Mouse (Mus musculus): ENCODE measurements around the gene Smim9. TPM values are rescaled to one million over a fixed set of nuclear protein-coding genes. Genes with fewer than 3 reads are reported as not detected.
"Not testable (repeated sequence)": the region's sequence is repeated elsewhere in the genome, so short reads cannot be mapped to it uniquely, and the experiment has no call there.

Smim9 gene
- 4.2 and 7.7 TPM in 2 replicates for polyA plus RNA-seq (2012; rRNA removed)

DNA sequence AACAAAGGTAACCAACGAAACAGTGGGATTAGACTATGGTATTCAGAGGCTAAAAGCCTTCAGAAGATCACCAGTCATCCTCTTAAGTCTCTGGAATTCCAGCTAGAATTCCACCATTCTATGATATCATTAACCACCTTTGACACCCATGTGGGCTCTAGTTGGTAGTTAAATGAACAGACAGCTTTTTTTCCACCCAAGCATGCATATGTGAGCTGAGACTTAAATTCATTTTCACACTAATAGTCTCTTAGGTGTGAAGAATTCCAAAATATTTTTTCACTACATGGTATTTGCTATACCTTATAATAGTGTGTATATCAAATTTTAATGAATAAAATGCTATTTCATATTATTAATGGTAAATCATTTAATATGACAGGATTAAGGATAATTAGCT lies at the start of gene Smim9:
Gene Smim9, minus strand, starts transcription at position 101 of the 400 bp plus-strand sequence.
- H3K4me1 ChIP-seq (ENCODE audit: control insufficient read depth, insufficient read depth, low read length), result no peaks in the 10 kb centered on the region
- no peaks in the 10 kb centered on the region for H3K36me3 ChIP-seq (ENCODE audit: control insufficient read depth, insufficient read depth, low read length)
- H3K27ac ChIP-seq (ENCODE audit: control insufficient read depth, insufficient read depth, low read depth, low read length), result no peak within 1 kb of the TSS
- H3K27me3 ChIP-seq (ENCODE audit: control insufficient read depth, insufficient read depth, low read length), result no peaks in the 10 kb centered on the region
- no peak within 1 kb of the TSS for H3K4me3 ChIP-seq (ENCODE audit: control insufficient read depth, low read depth, low read length)
- TF ChIP-seq CTCF (IDR thresholded peaks at IDR 0.05; ENCODE audit: control insufficient read depth, insufficient read depth, insufficient replicate concordance, low read depth, low read length), result no peak

GRCm38 (mm10) chrX:75155576-75156243 lies 7.9 kb downstream of the Smim9 start:
- H3K4me1 ChIP-seq (ENCODE audit: control insufficient read depth, insufficient read depth, low read length), result no peaks in the 10 kb centered on the region
- no peaks in the 10 kb centered on the region for H3K27me3 ChIP-seq (ENCODE audit: control insufficient read depth, insufficient read depth, low read length)
- H3K4me3 ChIP-seq (ENCODE audit: control insufficient read depth, low read depth, low read length), result peak overlapping the region; percentile 59
- no peak overlapping the region for H3K27ac ChIP-seq (ENCODE audit: control insufficient read depth, insufficient read depth, low read depth, low read length)
- no peaks in the 10 kb centered on the region for H3K36me3 ChIP-seq (ENCODE audit: control insufficient read depth, insufficient read depth, low read length)
- no peak for TF ChIP-seq CTCF (IDR thresholded peaks at IDR 0.05; ENCODE audit: control insufficient read depth, insufficient read depth, insufficient replicate concordance, low read depth, low read length)
- TF ChIP-seq POLR2A (IDR thresholded peaks at IDR 0.05; ENCODE audit: control insufficient read depth, low read depth, low read length), result no peak

DNA sequence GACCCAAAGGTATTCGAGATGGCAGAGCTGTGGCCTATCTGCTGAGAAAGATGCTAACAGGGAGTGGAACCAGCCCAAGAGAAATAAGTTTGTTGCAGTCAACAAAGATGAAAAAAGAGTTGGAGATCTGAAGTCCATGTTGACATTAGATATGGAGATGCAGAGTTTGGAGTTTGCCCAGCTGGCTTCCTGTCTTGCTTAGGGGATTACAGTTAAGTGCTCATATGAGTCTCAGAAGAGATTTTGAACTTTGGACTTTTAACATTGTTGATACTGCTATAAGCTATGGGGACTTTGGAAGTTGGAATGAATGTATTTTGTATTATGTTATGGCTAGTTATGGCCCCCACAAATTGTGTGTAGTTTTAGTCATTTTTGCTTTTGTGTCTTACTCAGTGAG lies 11.3 kb downstream of the Smim9 start:
- Histone ChIP-seq H3K4me1 (ENCODE audit: control insufficient read depth, insufficient read depth, low read length) (no peaks in the 10 kb centered on the region), H3K27me3 (ENCODE audit: control insufficient read depth, insufficient read depth, low read length) (no peaks in the 10 kb centered on the region), H3K4me3 (ENCODE audit: control insufficient read depth, low read depth, low read length) (no peak overlapping the region), H3K27ac (ENCODE audit: control insufficient read depth, insufficient read depth, low read depth, low read length) (no peak overlapping the region), H3K36me3 (ENCODE audit: control insufficient read depth, insufficient read depth, low read length) (no peaks in the 10 kb centered on the region)
- no peak for TF ChIP-seq CTCF (IDR thresholded peaks at IDR 0.05; ENCODE audit: control insufficient read depth, insufficient read depth, insufficient replicate concordance, low read depth, low read length)
- no peak for TF ChIP-seq POLR2A (IDR thresholded peaks at IDR 0.05; ENCODE audit: control insufficient read depth, low read depth, low read length)

DNA sequence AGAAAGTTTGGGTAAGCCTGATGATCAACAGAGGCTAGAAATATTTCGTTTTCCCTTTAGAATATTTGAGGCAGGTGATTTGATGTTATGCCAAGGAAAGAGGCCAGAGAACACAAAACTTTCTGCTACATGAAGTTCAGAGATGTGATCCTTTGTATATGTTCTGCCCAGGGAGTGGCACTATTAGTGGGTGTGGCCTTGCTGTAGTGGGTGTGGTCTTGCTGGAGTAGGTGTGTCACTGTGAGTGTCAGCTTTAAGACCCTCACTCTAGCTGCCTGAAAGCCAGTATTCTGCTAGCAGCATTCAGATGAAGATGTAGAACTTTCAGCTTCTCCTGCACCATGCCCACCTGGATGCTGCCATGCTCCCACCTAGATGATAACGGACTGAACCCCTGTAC lies 13.3 kb downstream of the Smim9 start:
- TF ChIP-seq POLR2A (IDR thresholded peaks at IDR 0.05; ENCODE audit: control insufficient read depth, low read depth, low read length) (no peak), CTCF (IDR thresholded peaks at IDR 0.05; ENCODE audit: control insufficient read depth, insufficient read depth, insufficient replicate concordance, low read depth, low read length) (no peak)
- H3K27ac ChIP-seq (ENCODE audit: control insufficient read depth, insufficient read depth, low read depth, low read length), result no peak overlapping the region
- no peaks in the 10 kb centered on the region for H3K36me3 ChIP-seq (ENCODE audit: control insufficient read depth, insufficient read depth, low read length)

DNA sequence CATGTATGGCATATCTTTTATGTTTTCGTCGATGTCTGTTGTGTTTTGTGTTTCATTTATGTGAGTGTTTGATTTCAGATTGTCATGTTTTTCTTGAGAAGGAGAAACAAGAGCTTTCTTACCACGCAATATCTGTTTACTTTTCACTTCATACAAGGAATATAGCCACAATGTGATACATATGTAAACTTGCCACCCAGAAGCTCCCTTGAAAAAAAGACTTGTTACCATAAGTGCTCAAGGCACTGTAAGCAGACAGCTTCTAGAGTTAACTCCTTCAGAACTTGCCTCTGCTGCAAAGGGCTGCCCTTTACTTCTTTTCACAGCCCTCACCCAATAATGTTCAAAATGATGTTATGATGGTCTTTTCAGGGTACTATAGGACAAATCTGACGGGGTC lies 15.2 kb downstream of the Smim9 start:
- H3K4me1 ChIP-seq (ENCODE audit: control insufficient read depth, insufficient read depth, low read length), result no peaks in the 10 kb centered on the region
- H3K36me3 ChIP-seq (ENCODE audit: control insufficient read depth, insufficient read depth, low read length), result no peaks in the 10 kb centered on the region
- H3K27ac ChIP-seq (ENCODE audit: control insufficient read depth, insufficient read depth, low read depth, low read length), result no peak overlapping the region
- TF ChIP-seq CTCF (IDR thresholded peaks at IDR 0.05; ENCODE audit: control insufficient read depth, insufficient read depth, insufficient replicate concordance, low read depth, low read length) (no peak), POLR2A (IDR thresholded peaks at IDR 0.05; ENCODE audit: control insufficient read depth, low read depth, low read length) (no peak)
- H3K4me3 ChIP-seq (ENCODE audit: control insufficient read depth, low read depth, low read length), result no peak overlapping the region
- H3K27me3 ChIP-seq (ENCODE audit: control insufficient read depth, insufficient read depth, low read length), result no peaks in the 10 kb centered on the region

More for the DNA sequence above, 13.3 kb downstream of the Smim9 start:
- H3K4me3 ChIP-seq (ENCODE audit: control insufficient read depth, low read depth, low read length), result no peak overlapping the region
- no peaks in the 10 kb centered on the region for H3K4me1 ChIP-seq (ENCODE audit: control insufficient read depth, insufficient read depth, low read length)
- H3K27me3 ChIP-seq (ENCODE audit: control insufficient read depth, insufficient read depth, low read length), result no peaks in the 10 kb centered on the region

DNA sequence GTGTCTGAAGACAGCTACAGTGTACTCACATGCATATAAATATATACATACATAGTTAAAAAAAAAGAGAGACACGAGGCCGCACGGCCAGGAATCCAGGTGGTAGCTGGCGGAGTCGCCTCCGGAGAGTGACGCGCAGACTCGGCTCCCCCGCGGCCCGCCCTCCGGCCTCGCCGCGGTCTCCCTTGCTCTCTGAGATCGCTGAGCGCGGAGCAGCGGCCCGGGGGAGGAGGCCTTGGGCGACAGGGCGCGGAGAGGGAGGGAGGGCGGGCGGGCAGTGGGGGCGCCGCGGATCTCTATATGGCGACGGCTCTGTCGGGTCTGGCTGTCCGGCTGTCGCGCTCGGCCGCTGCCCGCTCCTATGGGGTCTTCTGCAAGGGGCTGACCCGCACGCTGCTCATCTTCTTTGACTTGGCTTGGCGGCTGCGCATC lies 20.4 kb downstream of the Smim9 start:
- not testable (repeated sequence) for H3K4me1 ChIP-seq (ENCODE audit: control insufficient read depth, insufficient read depth, low read length); H3K27me3 ChIP-seq (ENCODE audit: control insufficient read depth, insufficient read depth, low read length); H3K36me3 ChIP-seq (ENCODE audit: control insufficient read depth, insufficient read depth, low read length); H3K4me3 ChIP-seq (ENCODE audit: control insufficient read depth, low read depth, low read length); H3K27ac ChIP-seq (ENCODE audit: control insufficient read depth, insufficient read depth, low read depth, low read length)

DNA sequence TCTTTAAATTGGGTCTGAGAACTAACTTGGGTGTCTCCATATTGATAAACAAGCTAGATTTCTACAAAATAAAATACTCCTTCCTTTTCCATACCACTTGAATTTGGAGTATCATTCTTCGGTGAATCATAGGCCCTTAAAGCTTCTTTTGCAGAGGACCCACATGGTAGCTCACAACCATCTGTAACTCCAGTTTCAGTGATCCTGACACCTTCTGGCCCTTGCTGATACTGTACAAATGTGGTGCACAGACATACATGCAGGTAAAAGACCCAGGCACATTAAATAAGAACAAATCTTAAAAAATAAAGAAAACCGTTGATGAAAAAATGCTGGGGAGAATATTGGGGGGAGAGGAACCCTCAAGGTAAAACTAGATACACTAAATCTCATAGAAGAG lies 25.4 kb downstream of the Smim9 start:
- H3K4me1 ChIP-seq (ENCODE audit: control insufficient read depth, insufficient read depth, low read length), result no peaks in the 10 kb centered on the region
- no peak overlapping the region for H3K4me3 ChIP-seq (ENCODE audit: control insufficient read depth, low read depth, low read length)
- no peaks in the 10 kb centered on the region for H3K36me3 ChIP-seq (ENCODE audit: control insufficient read depth, insufficient read depth, low read length)
- no peak for TF ChIP-seq CTCF (IDR thresholded peaks at IDR 0.05; ENCODE audit: control insufficient read depth, insufficient read depth, insufficient replicate concordance, low read depth, low read length)
- no peak for TF ChIP-seq POLR2A (IDR thresholded peaks at IDR 0.05; ENCODE audit: control insufficient read depth, low read depth, low read length)
- H3K27ac ChIP-seq (ENCODE audit: control insufficient read depth, insufficient read depth, low read depth, low read length), result no peak overlapping the region
- no peaks in the 10 kb centered on the region for H3K27me3 ChIP-seq (ENCODE audit: control insufficient read depth, insufficient read depth, low read length)

DNA sequence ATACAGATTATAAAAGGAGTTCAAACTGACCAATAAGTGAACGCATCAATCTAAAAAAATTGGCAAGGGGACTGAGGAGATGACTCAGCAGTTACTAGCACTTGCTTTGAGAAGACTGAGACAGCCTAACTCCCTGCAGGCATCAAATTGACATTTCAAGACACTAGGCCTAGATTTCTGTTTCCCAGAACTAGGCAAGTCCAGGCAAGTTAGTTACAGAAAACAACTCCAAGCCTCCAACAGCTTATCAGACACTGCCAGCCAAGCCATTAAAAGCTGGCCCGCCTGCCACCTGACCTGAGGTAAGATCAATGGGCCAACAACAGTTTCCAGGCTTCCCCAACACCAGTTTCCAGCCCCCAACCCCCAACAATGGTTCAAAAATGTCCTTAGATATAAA lies 25.8 kb downstream of the Smim9 start:
- Histone ChIP-seq H3K4me1 (ENCODE audit: control insufficient read depth, insufficient read depth, low read length) (no peaks in the 10 kb centered on the region), H3K27ac (ENCODE audit: control insufficient read depth, insufficient read depth, low read depth, low read length) (no peak overlapping the region), H3K27me3 (ENCODE audit: control insufficient read depth, insufficient read depth, low read length) (no peaks in the 10 kb centered on the region), H3K4me3 (ENCODE audit: control insufficient read depth, low read depth, low read length) (no peak overlapping the region), H3K36me3 (ENCODE audit: control insufficient read depth, insufficient read depth, low read length) (no peaks in the 10 kb centered on the region)
- TF ChIP-seq POLR2A (IDR thresholded peaks at IDR 0.05; ENCODE audit: control insufficient read depth, low read depth, low read length), result no peak
